Mouse (Mus musculus): ENCODE results near the gene Smco1. TPM values are rescaled to one million over a fixed set of nuclear protein-coding genes. Genes with fewer than 3 reads are reported as not detected.

The Smco1 gene
- total RNA-seq, 4 experiments from 2014 or later, result 0.32 to 0.37 TPM; not detected in 2

- DNase-seq (ENCODE audit: low spot score in 2 of 2), result no peak
Observed at GRCm38 (mm10) chr16:32311970-32312369, 40.7 kb downstream of the Smco1 start.

GRCm38 (mm10) chr16:32312386-32312785 lies 41.1 kb downstream of the Smco1 start:
- DNase-seq (ENCODE audit: low spot score in 2 of 2), result no peak

- no peak for DNase-seq (ENCODE audit: low spot score in 2 of 2)
Observed at GRCm38 (mm10) chr16:32312859-32313258, 41.6 kb downstream of the Smco1 start.

GRCm38 (mm10) chr16:32316601-32317000 lies 45.3 kb downstream of the Smco1 start:
- DNase-seq (ENCODE audit: low spot score in 2 of 2), result no peak

GRCm38 (mm10) chr16:32323953-32324352 lies 52.7 kb downstream of the Smco1 start:
- DNase-seq (ENCODE audit: low spot score in 2 of 2), result no peak

Small RNAs within 50 kb of the gene (microRNA-seq; reads per million reads assigned to microRNA genes)
- 0 reads per million in 2 experiments for gene Mir1946a

Other genes with a start within 250 kb of the Smco1 start
- gene Pak2, start 192.1 kb upstream of the Smco1 start, total RNA-seq (2022), result 10 to 100 TPM; 29.4 to 32.2 (median 30.6) TPM
- gene Pigx, start 171.7 kb upstream of the Smco1 start, total RNA-seq (2022), result 10 to 100 TPM; 23.2 to 36.1 (median 27.7) TPM
- 10 to 100 TPM; 54.7 to 66.3 (median 61.6) TPM for gene Cep19, start 171.7 kb upstream of the Smco1 start, total RNA-seq (2022)
- gene Nrros, start 105.9 kb upstream of the Smco1 start, total RNA-seq (2022), result 10 to 100 TPM in 3 of 4 experiments, 1 to 10 TPM in 1; 9.6 to 16.2 (median 11.9) TPM
- not detected for gene Bex6, start 91.6 kb upstream of the Smco1 start, total RNA-seq (2022)
- gene Fbxo45, start 24.3 kb upstream of the Smco1 start, total RNA-seq (2022), result 10 to 100 TPM; 35.9 to 46.6 (median 40.6) TPM
- gene Wdr53, start 24.2 kb upstream of the Smco1 start, total RNA-seq (2022), result 10 to 100 TPM; 12.2 to 14.1 (median 12.8) TPM
- gene Rnf168, start 6.0 kb downstream of the Smco1 start, total RNA-seq (2022), result 10 to 100 TPM; 23.0 to 28.1 (median 27.3) TPM
- 10 to 100 TPM; 50.0 to 60.5 (median 55.1) TPM for gene Ubxn7, start 60.8 kb downstream of the Smco1 start, total RNA-seq (2022)
- gene Tm4sf19, start 129.0 kb downstream of the Smco1 start, total RNA-seq (2022), result not detected
- 10 to 100 TPM; 12.5 to 17.4 (median 16.3) TPM for gene Tctex1d2, start 148.2 kb downstream of the Smco1 start, total RNA-seq (2022)
- 10 to 100 TPM; 33.8 to 40.1 (median 35.6) TPM for gene Pcyt1a, start 159.5 kb downstream of the Smco1 start, total RNA-seq (2022)
- gene Slc51a, start 216.4 kb downstream of the Smco1 start, total RNA-seq (2022), result not detected
- gene Zdhhc19, start 224.8 kb downstream of the Smco1 start, total RNA-seq (2022), result under 1 TPM in 1 of 4 experiments, not detected in 3; 0.27 TPM